Mouse (Mus musculus): ENCODE data around the gene Astn1. TPM values are rescaled to one million over a fixed set of nuclear protein-coding genes. Genes with fewer than 3 reads are reported as not detected.
A peak's percentile ranks its signal among the peaks of the same experiment; 100 is the strongest.

Gene Astn1
- total and polyA plus RNA-seq, 3 experiments = 0.35 to 0.42 TPM; not detected in 1

DNA sequence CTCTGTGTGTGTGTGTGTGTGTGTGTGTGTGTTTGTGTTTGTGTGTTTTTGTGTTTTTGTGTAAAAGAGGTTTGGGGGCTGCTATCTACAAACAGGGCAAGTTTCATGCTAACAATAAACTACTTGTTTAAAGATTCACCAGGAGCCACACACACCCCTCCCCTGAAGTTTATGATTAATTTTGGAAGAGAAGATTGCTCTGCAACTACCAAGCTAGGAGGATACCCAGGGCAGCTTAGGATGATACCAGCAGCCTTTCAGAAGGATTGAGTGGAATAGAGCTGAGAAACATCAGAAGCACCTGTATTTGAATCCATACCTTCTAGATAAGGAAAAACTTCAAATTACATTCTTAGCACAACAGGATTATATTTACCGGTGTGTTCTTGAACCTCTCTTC is 242.1 kb downstream of the Astn1 start:
- Histone ChIP-seq H3K27ac (ENCODE audit: insufficient read depth, low read depth) (no peak overlapping the region), H3K9me3 (replicated peaks; ENCODE audit: low read length) (no peaks in the 10 kb centered on the region), H3K9ac (ENCODE audit: insufficient read depth, low read depth) (no peak overlapping the region), H3K4me2 (ENCODE audit: insufficient read depth, low read depth, poor library complexity, severe bottlenecking) (no peak overlapping the region), H3K4me1 (ENCODE audit: control insufficient read depth in 1 of 2, insufficient read depth in 2 of 2) (peaks cover 17 to 48% of the 10 kb centered on the region in 2 experiments), H3K79me2 (replicated peaks; ENCODE audit: control insufficient read depth, extremely low read depth, insufficient read depth, poor library complexity, severe bottlenecking) (no peaks in the 10 kb centered on the region), H3K4me3 (replicated peaks in 1 of 3; ENCODE audit: low read depth in 2 of 3, low read length in 2 of 3, poor library complexity in 1 of 3) (no peak overlapping the region), H3K27me3 (replicated peaks) (no peaks in the 10 kb centered on the region), H3K36me3 (replicated peaks in 1 of 2; ENCODE audit: control insufficient read depth in 1 of 2, insufficient read depth in 1 of 2, low read length in 1 of 2) (no peaks in the 10 kb centered on the region)
- in situ Hi-C loops (cut with MboI; ENCODE audit: low pct_ligation_motif_present, low pct_unique_long_range_greater_than_20kb, low sequenced_read_pairs) (no loop called here), dilution Hi-C loops (cut with MboI; ENCODE audit: extremely low pct_ligation_motif_present, extremely low pct_unique_long_range_greater_than_20kb, low sequenced_read_pairs) (no loop called here)
- no peak for DNase-seq (ENCODE audit: extremely low read depth)
- TF ChIP-seq E2F4 (IDR thresholded peaks at IDR 0.05; ENCODE audit: insufficient replicate concordance, low read depth, low read length) = no peak
- no peak for TF ChIP-seq ZKSCAN1 (IDR thresholded peaks at IDR 0.05; ENCODE audit: borderline replicate concordance, low read depth, low read length)
- TF ChIP-seq POLR2A (IDR thresholded peaks at IDR 0.05; ENCODE audit: low read depth, low read length) = no peak
- no peak for TF ChIP-seq UBTF (IDR thresholded peaks at IDR 0.05; ENCODE audit: low read depth, low read length)
- 0 out of 2 replicates have a peak, but pooled peaks have one; percentile 35 for TF ChIP-seq ZNF384 (IDR thresholded peaks at IDR 0.05; ENCODE audit: low read depth, low read length)
- no peak for TF ChIP-seq IRF4 (IDR thresholded peaks at IDR 0.05; ENCODE audit: low read depth, low read length)
- no peak for TF ChIP-seq TBP (conservative IDR thresholded peaks at IDR 0.05; ENCODE audit: low read depth, low read length)

DNA sequence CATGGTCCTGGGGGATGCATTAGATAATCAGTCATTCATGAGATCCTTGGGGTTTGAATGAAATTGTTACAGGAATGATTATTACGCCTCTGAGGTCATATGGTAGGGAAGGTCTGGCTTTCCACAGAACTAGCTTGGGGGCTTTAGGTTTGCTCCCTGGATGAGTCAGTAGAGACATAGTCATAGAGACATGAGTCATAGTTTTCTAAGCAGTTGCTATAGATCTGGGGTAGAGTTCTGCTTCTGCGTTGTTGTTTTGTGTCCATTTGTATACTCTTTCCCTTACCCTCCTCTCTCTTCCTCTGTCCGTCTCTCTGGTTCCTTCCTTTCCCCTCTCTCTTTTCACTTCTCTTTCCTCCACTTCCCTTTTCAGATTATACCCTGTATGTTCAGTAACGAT is 243.5 kb downstream of the Astn1 start:
- Histone ChIP-seq H3K4me1 (ENCODE audit: control insufficient read depth in 1 of 2, insufficient read depth in 2 of 2) (peaks cover 17 to 48% of the 10 kb centered on the region in 2 experiments), H3K27ac (ENCODE audit: insufficient read depth, low read depth) (peak overlapping the region; percentile 91), H3K27me3 (replicated peaks) (no peaks in the 10 kb centered on the region), H3K79me2 (replicated peaks; ENCODE audit: control insufficient read depth, extremely low read depth, insufficient read depth, poor library complexity, severe bottlenecking) (no peaks in the 10 kb centered on the region), H3K9me3 (replicated peaks; ENCODE audit: low read length) (no peaks in the 10 kb centered on the region), H3K4me2 (ENCODE audit: insufficient read depth, low read depth, poor library complexity, severe bottlenecking) (peak overlapping the region; percentile 56), H3K36me3 (replicated peaks in 1 of 2; ENCODE audit: control insufficient read depth in 1 of 2, insufficient read depth in 1 of 2, low read length in 1 of 2) (no peaks in the 10 kb centered on the region), H3K9ac (ENCODE audit: insufficient read depth, low read depth) (no peak overlapping the region), H3K4me3 (replicated peaks in 1 of 3; ENCODE audit: low read depth in 2 of 3, low read length in 2 of 3, poor library complexity in 1 of 3) (no peak overlapping the region)
- in situ Hi-C loops (cut with MboI; ENCODE audit: low pct_ligation_motif_present, low pct_unique_long_range_greater_than_20kb, low sequenced_read_pairs) (no loop called here), dilution Hi-C loops (cut with MboI; ENCODE audit: extremely low pct_ligation_motif_present, extremely low pct_unique_long_range_greater_than_20kb, low sequenced_read_pairs) (no loop called here)
- peak; percentile 87 for TF ChIP-seq JUND (conservative IDR thresholded peaks at IDR 0.05; ENCODE audit: low read depth, low read length)
- TF ChIP-seq CHD2 (IDR thresholded peaks at IDR 0.05; ENCODE audit: low read length) = no peak; the same call in none of the 2 replicates
- TF ChIP-seq MEF2A (IDR thresholded peaks at IDR 0.05; ENCODE audit: borderline replicate concordance, low read depth, low read length) = peak; percentile 60
- peak; percentile 86 for TF ChIP-seq IRF4 (IDR thresholded peaks at IDR 0.05; ENCODE audit: low read depth, low read length)
- 0 out of 2 replicates have a peak, but pooled peaks have one; percentile 12 for TF ChIP-seq TBP (conservative IDR thresholded peaks at IDR 0.05; ENCODE audit: low read depth, low read length)
- TF ChIP-seq ETS1 (conservative IDR thresholded peaks at IDR 0.05; ENCODE audit: low read depth, low read length) = peak; percentile 85
- TF ChIP-seq TCF12 (IDR thresholded peaks at IDR 0.05; ENCODE audit: low read depth, low read length) = peak; percentile 50
- peak; percentile 90 for TF ChIP-seq EP300 (IDR thresholded peaks at IDR 0.05; ENCODE audit: low read length)
- TF ChIP-seq CHD1 (IDR thresholded peaks at IDR 0.05; ENCODE audit: low read depth, low read length) = no peak
- 0 out of 2 replicates have a peak, but pooled peaks have one; percentile 35 for TF ChIP-seq MYC (IDR thresholded peaks at IDR 0.05; ENCODE audit: low read depth, low read length)
- no peak for TF ChIP-seq MAFK (IDR thresholded peaks at IDR 0.05; ENCODE audit: insufficient replicate concordance, low read length)
- TF ChIP-seq MAX (IDR thresholded peaks at IDR 0.05; ENCODE audit: low read length) = no peak
- TF ChIP-seq ELF1 (IDR thresholded peaks at IDR 0.05; ENCODE audit: low read depth, low read length) = peak; percentile 27; the same call in 1 of the 2 replicates
- TF ChIP-seq POLR2A (IDR thresholded peaks at IDR 0.05; ENCODE audit: low read depth, low read length) = 0 out of 2 replicates have a peak, but pooled peaks have one; percentile 21
- TF ChIP-seq KAT2A (IDR thresholded peaks at IDR 0.05; ENCODE audit: insufficient replicate concordance, low read length) = 0 out of 2 replicates have a peak, but pooled peaks have one; percentile 26
- peak; percentile 48; the same call in 1 of the 2 replicates for TF ChIP-seq BHLHE40 (IDR thresholded peaks at IDR 0.05; ENCODE audit: low read depth, low read length)
- TF ChIP-seq RCOR1 (conservative IDR thresholded peaks at IDR 0.05; ENCODE audit: low read depth, low read length) = no peak
- peak; percentile 86 for TF ChIP-seq JUN (IDR thresholded peaks at IDR 0.05; ENCODE audit: insufficient read depth, low read depth, low read length)
- DNase-seq (ENCODE audit: extremely low read depth) = peak; percentile 62

All from CH12.LX (cell line).